Mouse (Mus musculus) erythroblast, adult 5-6 weeks (primary cell): ENCODE data around the gene Gnb1l. TPM values are rescaled to one million over a fixed set of nuclear protein-coding genes. Genes with fewer than 3 reads are reported as not detected.
A peak's percentile ranks its signal among the peaks of the same experiment; 100 is the strongest.

Experiments used
- ATAC-seq: replicated peaks from 2 replicates; pipeline ENCODE4 v1.8.0; 2016; ENCODE audit warnings: moderate number of reproducible peaks, mild to moderate bottlenecking, moderate TSS enrichment, inconsistent platforms; ENCODE audit not compliant: poor library complexity, low FRiP score, severe bottlenecking
- total RNA-seq, 2 experiments: library from RNA; stranded (forward) in 1 of 2; stranded (reverse) in 1 of 2; fragments of 150-400 nt in 1 of 2; fragments of 200-764, 138-1000 nt in 1 of 2; gene quantifications; 2 replicates each; pipeline versions ENCODE4 v1.2.3 to v1.2.4; 2015 to 2017; ENCODE audit warnings: low replicate concordance in 2 of 2

Gnb1l gene
- 2.3 and 10.6 TPM in 2 replicates for total RNA-seq (2015; ENCODE audit: low replicate concordance)
- total RNA-seq (2017; ENCODE audit: low replicate concordance), result 0.94 and 5.6 TPM in 2 replicates

DNA sequence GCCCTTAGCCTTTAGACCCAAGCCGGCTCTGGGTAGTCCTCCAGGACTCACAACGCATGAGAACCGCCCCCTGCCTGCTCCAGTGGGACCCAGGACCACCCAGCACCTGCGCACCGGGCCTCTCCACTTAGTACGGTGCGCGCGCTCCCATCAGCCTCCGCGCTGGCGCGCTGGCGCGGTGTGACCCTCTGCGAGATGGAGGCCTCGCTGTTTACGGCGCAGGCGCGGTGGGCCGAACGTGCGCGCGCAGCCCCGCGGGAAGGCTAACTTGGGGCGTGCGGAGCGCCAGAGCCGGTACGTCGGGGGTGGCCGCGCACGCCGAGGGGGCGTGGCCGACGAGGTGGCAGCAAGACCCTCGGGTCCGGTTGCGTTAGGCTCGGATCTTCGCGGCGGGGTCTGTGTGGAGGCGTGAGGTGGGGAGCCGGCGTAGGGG lies at the start of gene Gnb1l, which contains the start of gene Rtl10:
Gene Gnb1l, plus strand, starts transcription at position 156 of the 433 bp plus-strand sequence.
Gene Rtl10, plus strand, starts transcription at position 344 of the 433 bp plus-strand sequence.
- peak; percentile 93 for ATAC-seq

GRCm38 (mm10) chr16:18449005-18449404 lies 49.5 kb upstream of the Gnb1l start:
- ATAC-seq, result no peak

DNA sequence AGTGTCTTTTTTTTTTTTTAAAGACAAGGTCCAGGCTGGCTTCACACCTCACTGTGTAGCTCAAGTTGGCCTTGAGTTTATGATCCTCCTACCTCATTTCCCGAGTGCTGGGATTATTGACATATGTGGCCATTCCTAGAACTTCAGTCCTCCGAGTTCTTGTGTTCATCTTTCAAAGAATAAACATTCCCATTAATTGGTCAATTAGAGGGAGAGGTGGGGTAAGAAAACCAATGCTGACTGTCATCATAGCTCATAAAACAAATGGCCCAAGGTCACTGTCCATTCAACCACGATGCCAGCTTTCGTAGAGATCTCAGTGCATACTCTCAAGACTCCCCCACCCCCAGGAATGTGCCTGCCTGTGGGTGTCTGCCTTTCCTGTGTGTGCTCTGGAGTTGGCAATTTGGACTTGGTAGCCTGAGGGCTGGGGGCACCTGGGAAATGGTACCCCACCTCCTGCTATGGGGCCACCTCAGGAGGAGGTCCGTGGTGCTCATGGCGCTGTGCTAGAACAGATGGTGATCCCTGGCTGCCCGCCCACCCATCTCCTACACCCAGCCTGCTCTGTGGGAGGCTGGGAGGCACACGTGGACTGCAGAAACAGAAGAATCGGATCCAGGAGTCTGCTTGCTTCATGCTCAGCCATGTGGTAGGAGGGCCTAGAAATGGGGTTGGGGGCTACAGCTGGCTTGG lies 46.9 kb upstream of the Gnb1l start:
- ATAC-seq, result no peak

DNA sequence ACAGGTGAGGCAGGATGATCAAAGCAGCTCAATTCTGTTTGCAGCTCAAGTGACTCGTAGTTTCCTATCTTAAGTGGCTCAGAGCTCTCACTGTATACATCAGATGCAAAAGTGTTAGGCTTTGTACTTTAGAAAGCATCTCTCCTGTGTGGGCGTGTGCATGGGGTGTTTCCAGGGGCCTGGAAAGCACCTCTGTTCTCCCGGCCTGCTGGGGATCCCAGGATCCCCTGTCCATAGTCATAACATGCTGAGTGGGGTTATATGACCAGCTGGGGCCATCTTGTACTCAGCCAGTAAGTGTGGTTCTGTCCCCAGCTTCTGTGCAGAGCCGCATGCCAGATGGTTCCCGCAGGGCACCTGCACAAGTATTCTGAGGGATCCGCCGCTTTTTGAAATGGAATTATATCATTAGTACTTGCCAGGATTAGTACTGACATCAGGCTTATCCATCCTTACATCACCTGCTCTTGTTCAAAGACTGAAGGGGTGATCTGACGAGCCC lies 46.1 kb upstream of the Gnb1l start:
- ATAC-seq, result no peak

GRCm38 (mm10) chr16:18453846-18454245 lies 44.7 kb upstream of the Gnb1l start:
- ATAC-seq, result no peak

- no peak for ATAC-seq
Observed at GRCm38 (mm10) chr16:18455407-18455806, 43.1 kb upstream of the Gnb1l start.

GRCm38 (mm10) chr16:18458661-18459060 lies 39.9 kb upstream of the Gnb1l start:
- ATAC-seq, result no peak

DNA sequence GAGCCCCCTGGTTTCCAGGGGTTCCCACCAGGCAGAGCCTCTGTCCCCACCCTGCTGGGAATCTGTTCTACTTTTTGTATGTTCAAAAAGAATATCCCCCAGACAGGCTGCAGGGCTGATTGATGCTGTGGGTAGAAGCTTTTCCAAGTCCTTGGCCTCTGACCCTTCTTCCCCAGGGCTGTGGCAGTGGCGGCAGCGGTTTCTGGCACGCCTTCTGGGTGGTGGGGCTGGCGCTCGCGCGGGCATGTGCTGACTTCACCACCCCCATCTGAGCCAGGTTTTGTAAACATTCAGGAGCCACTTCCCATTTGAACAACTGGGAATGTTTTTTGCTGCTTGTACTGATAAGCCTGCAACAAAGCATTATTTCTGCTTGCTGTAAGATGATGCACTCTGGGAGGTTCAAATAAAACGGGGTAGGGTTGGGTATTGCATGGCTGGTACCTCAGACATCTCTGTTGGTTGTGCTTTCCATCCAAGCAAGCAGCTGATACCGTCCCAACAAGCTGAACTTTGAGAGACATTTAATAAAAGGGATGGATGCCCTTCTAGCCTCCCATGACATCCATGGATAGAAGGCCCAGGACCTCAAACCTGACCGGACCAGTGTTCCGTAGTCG lies 39.1 kb upstream of the Gnb1l start:
- ATAC-seq, result no peak

- ATAC-seq, result no peak
Observed at GRCm38 (mm10) chr16:18459955-18460370, 38.5 kb upstream of the Gnb1l start.

DNA sequence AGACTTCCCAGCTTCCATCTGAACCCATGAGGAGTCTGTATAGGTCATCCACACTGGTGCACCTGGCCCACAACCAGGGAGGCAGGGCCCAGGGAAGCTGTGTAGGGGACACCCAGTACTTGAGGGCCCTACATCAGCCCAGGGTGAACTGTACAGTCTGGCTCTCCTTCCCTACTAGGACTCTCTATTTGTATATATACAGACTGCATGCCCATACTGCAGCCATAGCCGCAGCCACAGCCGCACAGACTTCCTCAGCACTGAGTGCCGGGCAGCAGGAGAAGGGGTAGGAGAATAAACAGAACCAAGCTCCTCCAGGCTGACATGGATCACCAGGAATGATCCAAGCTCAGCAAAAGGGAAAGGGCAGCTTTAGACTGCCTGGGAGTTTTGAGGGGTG lies 37.7 kb upstream of the Gnb1l start:
- ATAC-seq, result no peak

DNA sequence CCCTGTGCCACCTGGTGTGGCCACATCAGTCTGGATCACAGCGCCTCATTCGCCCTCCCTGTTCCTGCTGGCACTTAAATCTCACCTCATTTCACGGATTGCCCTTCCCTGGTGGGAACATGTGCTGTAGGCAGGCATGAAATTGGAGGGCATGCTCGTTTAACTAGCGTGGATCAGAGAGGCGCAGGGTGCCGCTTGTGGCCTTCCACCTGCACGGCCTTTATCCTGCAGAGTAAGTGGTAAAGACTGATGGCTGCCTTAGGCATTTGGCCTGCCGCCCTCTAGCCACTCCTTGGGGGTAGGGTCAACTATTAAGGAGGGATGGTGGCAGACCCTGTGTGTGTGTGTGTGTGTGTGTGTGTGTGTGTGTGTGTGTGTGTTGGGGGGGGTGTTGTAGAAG lies 36.5 kb upstream of the Gnb1l start:
- no peak for ATAC-seq

- no peak for ATAC-seq
Observed at GRCm38 (mm10) chr16:18462598-18462997, 35.9 kb upstream of the Gnb1l start.

DNA sequence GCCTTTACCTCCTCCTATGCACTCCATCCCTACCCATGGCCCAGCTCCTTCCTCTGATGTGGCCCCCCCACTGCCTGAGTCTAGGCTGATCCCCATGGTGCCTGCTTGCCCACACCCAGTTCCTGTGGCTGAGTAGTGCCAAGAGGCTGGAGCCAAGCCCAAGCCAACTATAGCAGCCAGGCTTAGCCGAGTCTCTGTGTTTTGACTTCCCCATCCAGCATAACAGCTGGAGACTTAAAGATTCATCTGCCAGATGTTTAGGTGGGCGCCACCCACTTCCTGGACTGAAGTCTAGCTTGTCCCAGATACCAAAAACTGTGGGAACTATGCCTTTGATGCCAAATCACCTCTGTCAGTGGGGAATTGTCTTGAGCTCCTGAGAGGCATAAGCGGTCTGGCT lies 34.2 kb upstream of the Gnb1l start:
- no peak for ATAC-seq

DNA sequence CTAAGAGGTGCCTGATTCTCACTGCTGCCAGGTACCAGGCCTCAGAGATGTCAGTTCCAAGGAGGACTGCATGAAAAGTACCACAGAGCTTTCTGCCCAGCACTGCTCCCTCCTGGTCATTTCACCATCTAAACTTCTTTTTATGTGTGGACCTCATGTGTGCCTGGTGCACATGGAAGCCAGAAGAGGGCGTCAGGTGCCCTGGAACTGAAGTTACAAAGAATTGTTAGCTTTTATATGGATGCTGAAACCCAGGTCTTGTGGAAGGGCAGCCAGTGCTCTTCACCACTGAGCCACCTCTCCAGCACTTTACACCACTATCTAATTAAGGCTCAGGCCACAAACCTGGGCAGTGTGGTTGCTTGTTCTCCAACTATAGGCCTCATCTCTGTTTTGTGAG lies 27.7 kb upstream of the Gnb1l start:
- no peak for ATAC-seq

DNA sequence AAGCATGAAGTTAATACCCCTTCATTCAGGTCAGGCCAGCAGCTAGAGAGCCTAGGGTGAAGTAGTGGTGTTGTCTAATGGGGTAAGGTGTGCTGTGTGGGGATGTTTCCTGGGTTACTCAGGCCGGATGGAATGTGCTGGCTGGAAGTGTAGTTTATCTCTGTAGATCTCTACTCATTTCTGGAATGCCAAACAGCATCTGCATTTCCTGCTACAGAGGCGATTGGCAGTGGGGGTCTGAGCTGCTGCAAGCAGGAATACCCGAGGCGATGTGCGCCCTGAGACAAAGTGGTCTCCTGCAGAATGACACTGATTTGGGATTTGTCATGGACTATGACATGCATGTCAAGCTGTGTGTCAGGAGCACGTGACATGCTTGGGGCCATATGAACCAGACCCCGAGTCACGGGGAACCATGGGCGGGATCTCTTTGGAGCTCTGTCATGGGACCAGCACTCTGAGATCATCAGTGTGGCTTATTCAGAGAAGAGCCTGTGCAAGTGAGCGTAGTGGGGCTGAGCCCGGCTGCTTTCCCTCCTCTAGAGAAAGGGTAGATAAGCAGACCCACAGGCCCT lies 27.0 kb upstream of the Gnb1l start:
- no peak for ATAC-seq

DNA sequence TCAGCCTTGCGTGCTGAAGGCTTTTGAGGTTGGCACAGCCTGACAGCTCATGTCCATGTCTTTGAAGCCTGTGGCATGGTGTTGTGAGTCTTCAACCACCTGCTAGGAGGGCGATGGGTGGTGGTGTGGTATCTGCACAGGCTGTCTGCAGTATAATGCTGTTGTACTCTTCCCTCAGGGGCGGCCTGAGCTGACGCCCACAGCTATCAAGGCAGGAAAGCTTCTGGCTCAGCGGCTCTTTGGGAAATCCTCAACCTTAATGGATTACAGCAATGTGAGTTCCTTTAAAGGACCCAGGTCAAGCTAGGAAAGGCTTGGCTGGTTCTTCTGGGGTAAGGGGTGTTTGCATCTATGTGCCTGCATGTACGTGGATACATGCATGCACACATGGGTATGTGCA lies 26.5 kb upstream of the Gnb1l start:
- no peak for ATAC-seq

GRCm38 (mm10) chr16:18472416-18472815 lies 26.1 kb upstream of the Gnb1l start:
- ATAC-seq, result no peak

- no peak for ATAC-seq
Observed at GRCm38 (mm10) chr16:18472976-18473375, 25.5 kb upstream of the Gnb1l start.

- ATAC-seq, result no peak
Observed at GRCm38 (mm10) chr16:18474021-18474420, 24.5 kb upstream of the Gnb1l start.

DNA sequence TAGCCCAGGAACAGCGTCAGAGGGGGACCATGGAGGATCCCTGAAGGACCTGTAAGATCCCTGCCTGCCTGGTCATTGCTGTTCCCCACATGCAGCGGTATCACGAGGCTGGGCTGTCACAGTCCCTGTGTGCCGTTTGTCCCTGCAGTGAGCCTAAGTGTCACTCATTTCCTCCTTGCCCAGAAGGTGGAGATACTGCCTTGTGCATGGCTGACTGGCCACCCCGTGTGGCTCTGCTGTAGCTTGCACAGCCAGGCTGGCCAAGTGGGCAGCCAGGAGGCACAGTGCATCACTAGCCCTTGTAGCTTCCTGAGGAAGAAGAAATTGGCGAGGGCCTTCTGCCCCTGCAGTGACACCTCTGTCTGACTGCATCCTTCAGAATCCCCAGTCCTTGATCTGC lies 20.5 kb upstream of the Gnb1l start:
- ATAC-seq, result no peak

DNA sequence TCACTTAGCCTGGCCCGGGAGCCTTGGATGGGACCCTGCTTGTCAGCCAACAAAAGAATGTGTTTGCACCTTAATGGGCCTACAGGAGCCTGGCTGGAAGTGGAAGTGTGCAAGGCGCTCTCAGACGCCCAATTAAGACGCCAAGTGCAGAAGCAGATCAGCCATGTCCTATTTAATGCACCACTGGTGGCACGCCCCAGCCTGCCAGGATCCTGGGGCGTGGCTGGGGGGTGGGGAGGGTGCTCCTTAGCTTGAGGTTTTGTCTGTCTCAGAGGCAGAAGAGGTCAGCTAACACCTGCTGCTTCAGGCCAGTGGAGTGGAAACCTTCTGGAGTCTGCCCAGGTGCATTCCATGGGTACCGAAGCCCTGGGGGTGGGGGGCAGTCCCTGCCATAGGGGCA lies 18.8 kb upstream of the Gnb1l start:
- no peak for ATAC-seq
